Mouse (Mus musculus) gastrocnemius, postnatal 36 days (tissue): ENCODE results near the gene Ptges3. TPM values are rescaled to one million over a fixed set of nuclear protein-coding genes. Genes with fewer than 3 reads are reported as not detected.
"Not testable (repeated sequence)": the region's sequence is repeated elsewhere in the genome, so short reads cannot be mapped to it uniquely, and the experiment has no call there.

ENCODE experiments used
- DNase-seq, 2 experiments: peaks; one replicate each; pipeline ENCODE4 v3.0.0; 2022
- intact Hi-C: fragments of 180-260 bp; cut with DNase I; formaldehyde crosslinking; loops from one replicate; pipeline ENCODE4 v1.15.1; 2025
- total RNA-seq, 2 experiments: library from RNA; stranded (reverse); gene quantifications; 2 replicates each; pipeline ENCODE4 v1.2.3; 2021

The Ptges3 gene
- total RNA-seq, 2 experiments from 2014 or later = 56.6 to 60.7 TPM

GRCm38 (mm10) chr10:128052136-128052535, 6.6 kb upstream of the Ptges3 start:
- intact Hi-C loops, DNase-seq: not testable (repeated sequence)

- no peak for DNase-seq
- intact Hi-C loops = no loop called here
These were observed 5.8 kb upstream of the Ptges3 start for GRCm38 (mm10) chr10:128053001-128053400.

- DNase-seq = no peak
- intact Hi-C loops = no loop called here
These were observed 570 bp upstream of the Ptges3 start for GRCm38 (mm10) chr10:128058184-128058583.

- peak in 1 of 2 experiments; percentile 42 for DNase-seq
- intact Hi-C loops = no loop called here
These were observed 640 bp downstream of the Ptges3 start for GRCm38 (mm10) chr10:128059207-128059981.

GRCm38 (mm10) chr10:128061109-128061508, 2.4 kb downstream of the Ptges3 start:
- intact Hi-C loops = no loop called here
- no peak for DNase-seq

- no peak for DNase-seq
- intact Hi-C loops = no loop called here
These were observed 3.7 kb downstream of the Ptges3 start for GRCm38 (mm10) chr10:128062221-128062989.

GRCm38 (mm10) chr10:128066072-128066471, 7.3 kb downstream of the Ptges3 start:
- no peak for DNase-seq
- intact Hi-C loops = no loop called here

- no peak for DNase-seq
- intact Hi-C loops = no loop called here
These were observed 10.4 kb downstream of the Ptges3 start for GRCm38 (mm10) chr10:128069201-128069600.

- DNase-seq = not testable (repeated sequence)
These were observed 11.7 kb downstream of the Ptges3 start for GRCm38 (mm10) chr10:128070432-128070831.

GRCm38 (mm10) chr10:128078269-128078668, 19.5 kb downstream of the Ptges3 start:
- intact Hi-C loops, DNase-seq: not testable (repeated sequence)

More at GRCm38 (mm10) chr10:128070432-128070831, 11.7 kb downstream of the Ptges3 start:
- intact Hi-C loops = not testable (repeated sequence)

GRCm38 (mm10) chr10:128080496-128080895, 21.7 kb downstream of the Ptges3 start:
- DNase-seq = no peak
- intact Hi-C loops = no loop called here

GRCm38 (mm10) chr10:128081807-128082476, 23.2 kb downstream of the Ptges3 start:
- intact Hi-C loops = no loop called here
- no peak for DNase-seq

- DNase-seq = no peak
- intact Hi-C loops = no loop called here
These were observed 23.7 kb downstream of the Ptges3 start for GRCm38 (mm10) chr10:128082477-128082808.

GRCm38 (mm10) chr10:128082880-128083421, 24.2 kb downstream of the Ptges3 start, which contains the start of gene Atp5b:
Gene Atp5b (plus strand): TSS chr10:128083273.
- intact Hi-C loops = no loop called here
- DNase-seq = peak; percentile 95 to 97

GRCm38 (mm10) chr10:128083688-128084087, 24.9 kb downstream of the Ptges3 start:
- DNase-seq = no peak
- intact Hi-C loops = no loop called here

- intact Hi-C loops = no loop called here
These were observed 25.4 kb downstream of the Ptges3 start for GRCm38 (mm10) chr10:128084160-128084559.

GRCm38 (mm10) chr10:128086391-128086790, 27.6 kb downstream of the Ptges3 start:
- no peak for DNase-seq
- intact Hi-C loops = no loop called here

More at GRCm38 (mm10) chr10:128084160-128084559, 25.4 kb downstream of the Ptges3 start:
- DNase-seq = no peak

GRCm38 (mm10) chr10:128087216-128087615, 28.5 kb downstream of the Ptges3 start:
- intact Hi-C loops, DNase-seq: not testable (repeated sequence)

- no peak for DNase-seq
- intact Hi-C loops = no loop called here
These were observed 29.4 kb downstream of the Ptges3 start for GRCm38 (mm10) chr10:128088181-128088580.

- DNase-seq = no peak
- intact Hi-C loops = loop anchor here (2.0 kb wide), 1 partner anchor 97 kb away; no protein-coding TSS in a partner anchor
These were observed 31.1 kb downstream of the Ptges3 start for GRCm38 (mm10) chr10:128089842-128090241.
